Mouse (Mus musculus) ES-E14 (cell line): ENCODE results near the gene Magi2.

Experiments
- CHD2 ChIP-seq: IDR thresholded peaks from 2 replicates; pipeline ENCODE4 v1.6.1; 2014; ENCODE audit warnings: mild to moderate bottlenecking, low read depth, low read length, inconsistent platforms
- HCFC1 ChIP-seq: IDR thresholded peaks from 2 replicates; pipeline ENCODE4 v1.6.1; 2012; ENCODE audit warnings: low read length, inconsistent platforms, borderline replicate concordance; ENCODE audit not compliant: insufficient read depth
- MAFK ChIP-seq: IDR thresholded peaks from 2 replicates; pipeline ENCODE4 v1.6.1; 2014; ENCODE audit warnings: mild to moderate bottlenecking, low read depth, low read length, inconsistent platforms; ENCODE audit not compliant: insufficient read depth
- ZNF384 ChIP-seq: IDR thresholded peaks from 2 replicates; pipeline ENCODE4 v1.6.1; 2012; ENCODE audit warnings: low read depth, low read length, inconsistent platforms

DNA sequence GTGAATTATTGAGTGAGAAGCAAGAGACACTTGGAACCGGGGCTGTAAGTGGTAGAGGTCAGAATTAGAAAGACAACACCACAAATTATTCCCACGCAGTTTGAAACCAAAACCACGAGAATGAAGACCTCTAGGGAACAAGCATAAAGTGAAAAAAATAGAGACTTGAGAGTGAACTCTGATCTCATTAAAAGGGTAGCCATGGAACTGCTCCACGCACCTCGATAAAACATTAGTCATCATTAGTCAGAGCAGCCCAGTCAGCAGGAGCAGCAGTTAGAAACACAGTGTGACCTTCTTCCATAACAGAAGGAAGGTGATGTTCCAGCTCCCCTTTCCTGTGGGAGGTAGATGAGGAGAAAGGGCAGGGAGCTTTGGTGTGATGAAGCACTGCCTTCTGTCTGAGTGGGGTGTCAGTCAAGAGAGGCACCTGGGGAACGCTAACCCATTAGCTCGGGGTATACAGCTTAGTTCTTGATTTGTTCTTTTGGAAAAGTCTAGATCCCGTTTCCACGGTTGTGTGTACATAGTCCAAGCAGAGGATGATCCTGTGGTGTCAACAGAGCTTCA, 1272.3 kb downstream of the Magi2 start:
- TF ChIP-seq MAFK (0 out of 2 replicates have a peak, but pooled peaks have one; percentile 25), HCFC1 (no peak), CHD2 (no peak), ZNF384 (no peak)
